Mouse (Mus musculus): Measurements from ENCODE around the gene Ccn1.

DNA sequence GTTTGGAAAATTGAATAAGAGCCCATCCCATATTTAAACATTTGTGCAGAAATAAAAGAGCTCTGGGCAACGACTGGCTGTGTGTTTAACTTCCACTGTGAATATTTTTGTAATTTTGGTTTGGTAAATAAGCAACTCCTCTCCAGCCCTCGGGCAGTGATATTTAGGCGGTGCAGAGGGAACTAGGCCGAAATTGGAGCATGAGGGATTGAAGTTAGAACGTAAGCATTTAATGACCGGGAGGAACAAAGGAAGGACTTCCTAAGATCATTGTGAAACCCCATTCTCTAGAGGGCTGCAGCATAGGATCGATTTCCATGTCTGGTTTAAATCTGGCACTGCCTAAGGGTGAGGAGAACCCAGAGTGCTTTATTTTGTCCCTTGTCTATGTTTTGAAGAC lies 41.6 kb upstream of the Ccn1 start:
- no peak for TF ChIP-seq CTCF (IDR thresholded peaks at IDR 0.05; ENCODE audit: low read depth, low read length)
- TF ChIP-seq TAL1 (conservative IDR thresholded peaks at IDR 0.05; ENCODE audit: low read depth, low read length): no peak

Data from G1E (cell line).